Mouse (Mus musculus): ENCODE measurements at regions not wholly inside any gene's neighbourhood (a gene's known extent, or its start where the extent isn't known, plus 50 kb on each side); places are given as distances from the start of the nearest gene placed in this dataset.

GRCm38 (mm10) chr11:114261959-114262358 is 195.1 kb upstream of the Sdk2 start:
- DNase-seq, result no peak

GRCm38 (mm10) chr11:114258218-114258617 is 191.4 kb upstream of the Sdk2 start:
- no peak for DNase-seq

GRCm38 (mm10) chr11:114257756-114258155 is 190.9 kb upstream of the Sdk2 start:
- no peak for DNase-seq

- no peak for DNase-seq
Measured at GRCm38 (mm10) chr11:114257061-114257460, 190.2 kb upstream of the Sdk2 start.

DNA sequence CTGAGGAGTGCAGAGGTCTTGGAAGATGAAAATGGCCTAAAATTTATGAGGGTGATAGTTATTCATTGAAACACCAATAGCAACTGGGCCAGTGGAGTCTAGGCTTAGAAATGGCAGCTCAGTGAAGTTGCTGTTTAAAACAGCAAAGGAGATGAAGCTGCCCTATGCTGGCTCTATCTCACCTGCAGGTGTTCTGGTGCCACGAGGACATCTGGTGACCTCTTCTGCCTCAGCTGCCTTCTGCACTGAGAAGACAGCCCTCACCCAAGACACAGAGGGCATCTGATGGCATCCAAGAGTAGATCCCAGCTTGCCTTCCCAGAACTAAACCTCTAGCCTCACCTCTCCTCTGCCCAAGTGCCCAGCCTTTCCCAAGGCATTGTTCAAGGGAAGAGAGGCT is 187.5 kb upstream of the Sdk2 start:
- DNase-seq, result no peak

GRCm38 (mm10) chr11:114251614-114252013 is 184.8 kb upstream of the Sdk2 start:
- no peak for DNase-seq

DNA sequence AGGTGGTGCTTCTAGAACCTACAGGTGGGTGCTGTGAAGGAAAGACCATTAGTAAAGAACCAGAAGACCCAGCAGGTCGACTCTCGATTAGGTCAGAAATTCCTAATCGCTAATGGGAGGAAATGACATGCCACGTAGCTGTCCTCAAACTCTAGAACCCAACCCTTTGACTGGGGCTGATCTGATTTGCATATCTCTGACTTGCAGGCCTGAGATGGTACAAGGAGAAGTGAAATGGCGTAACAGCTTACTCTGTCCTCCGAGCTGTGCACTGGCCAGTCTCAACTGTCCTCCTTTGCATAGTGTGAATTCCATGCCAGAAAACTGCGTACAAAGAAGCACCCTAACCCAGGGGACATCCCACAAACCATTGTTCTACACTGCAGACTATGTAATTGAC is 182.4 kb upstream of the Sdk2 start:
- no peak for DNase-seq

GRCm38 (mm10) chr11:114248261-114248898 is 181.5 kb upstream of the Sdk2 start:
- DNase-seq, result peak; percentile 13

GRCm38 (mm10) chr11:114239311-114239803 is 172.5 kb upstream of the Sdk2 start:
- no peak for DNase-seq

- no peak for DNase-seq
Measured at GRCm38 (mm10) chr11:114238801-114239200, 172.0 kb upstream of the Sdk2 start.

- no peak for DNase-seq
Measured at GRCm38 (mm10) chr11:114238316-114238715, 171.5 kb upstream of the Sdk2 start.

- DNase-seq, result no peak
Measured at GRCm38 (mm10) chr11:114234542-114234910, 167.7 kb upstream of the Sdk2 start.

DNA sequence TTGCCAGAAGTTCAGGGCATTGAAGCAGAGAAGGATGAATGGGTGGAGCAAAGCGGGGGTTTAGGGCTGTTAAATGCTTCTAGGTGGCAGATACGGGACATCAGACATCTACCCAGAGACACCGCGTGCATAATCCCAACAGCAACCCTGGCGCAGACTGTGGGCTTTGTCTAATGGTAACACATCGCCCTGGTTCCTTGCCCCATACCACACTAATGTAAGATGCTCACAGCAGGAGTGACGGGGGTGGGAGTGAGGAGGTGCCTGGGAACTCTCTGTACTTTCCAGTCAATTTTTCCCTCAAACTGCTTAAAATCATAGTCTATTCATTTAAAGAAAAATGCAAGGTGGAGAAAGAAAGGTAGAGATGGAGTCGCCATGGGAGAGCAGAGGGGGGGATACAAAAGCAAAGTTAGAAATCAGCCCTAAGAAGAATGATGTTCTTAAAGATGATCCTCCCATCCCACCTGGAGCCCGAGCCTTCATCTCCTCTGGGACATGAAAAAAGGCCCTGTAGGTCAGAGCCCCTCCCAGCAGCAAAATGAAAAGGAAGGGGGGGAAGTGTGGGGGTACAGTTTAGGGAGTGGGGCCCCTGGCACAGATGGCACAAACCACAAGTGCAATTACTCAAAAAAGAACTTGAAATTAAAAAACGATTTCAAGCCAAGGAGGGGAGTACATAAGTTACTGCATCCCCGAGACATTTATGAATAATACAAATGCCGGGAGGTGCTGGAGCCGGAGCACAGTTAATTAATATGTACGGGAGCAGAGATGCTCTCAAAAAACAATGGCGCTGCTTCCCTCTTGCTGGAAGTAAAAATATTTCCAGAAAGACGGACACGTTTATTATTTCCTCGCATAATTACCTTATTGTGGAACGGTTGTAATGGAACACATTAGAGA is 167.0 kb upstream of the Sdk2 start:
- DNase-seq, result no peak

GRCm38 (mm10) chr11:114231841-114232240 is 165.0 kb upstream of the Sdk2 start:
- peak; percentile 36 for DNase-seq

DNA sequence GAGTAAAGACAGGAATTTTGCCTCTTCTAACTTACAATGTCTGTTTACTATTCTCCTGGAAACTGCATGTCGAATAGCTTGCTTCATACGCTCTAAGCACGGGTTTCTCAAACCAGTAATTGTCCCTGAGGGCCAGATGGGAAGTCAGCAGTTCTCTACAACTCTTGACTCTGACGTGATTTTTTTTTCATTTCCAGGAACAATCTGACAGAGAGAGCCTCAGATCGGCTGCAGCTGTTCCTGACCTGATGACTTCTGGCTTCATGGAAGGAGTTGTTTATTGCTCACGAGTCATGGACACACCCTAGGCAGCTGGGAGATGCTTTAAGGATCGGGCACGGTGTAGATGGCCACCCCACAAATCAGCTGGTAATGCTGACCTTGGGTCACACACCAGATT is 162.9 kb upstream of the Sdk2 start:
- peak; percentile 61 for DNase-seq

- no peak for DNase-seq
Measured at GRCm38 (mm10) chr11:114229196-114229595, 162.3 kb upstream of the Sdk2 start.

DNA sequence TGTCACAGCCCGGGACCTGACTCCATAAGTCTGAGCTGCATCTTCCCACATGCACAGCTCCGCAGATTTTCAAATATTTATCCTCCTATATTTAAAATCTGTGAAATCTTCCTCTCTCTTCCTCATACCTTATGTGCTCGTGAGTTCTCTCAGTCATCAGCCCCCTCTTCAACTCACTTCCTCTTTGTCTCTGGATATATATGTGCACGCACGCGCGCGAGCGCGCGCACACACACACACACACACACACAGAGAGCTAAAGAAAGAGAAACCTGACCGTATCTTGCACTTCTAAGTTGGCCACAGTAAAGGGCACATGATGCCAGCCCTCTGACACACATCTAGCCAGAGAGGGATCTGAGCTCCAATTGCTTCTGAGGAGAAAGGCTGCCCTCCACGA is 159.7 kb upstream of the Sdk2 start:
- no peak for DNase-seq

- no peak for DNase-seq
Measured at GRCm38 (mm10) chr11:114224706-114225105, 157.9 kb upstream of the Sdk2 start.

GRCm38 (mm10) chr11:114223061-114223460 is 156.2 kb upstream of the Sdk2 start:
- DNase-seq, result no peak

DNA sequence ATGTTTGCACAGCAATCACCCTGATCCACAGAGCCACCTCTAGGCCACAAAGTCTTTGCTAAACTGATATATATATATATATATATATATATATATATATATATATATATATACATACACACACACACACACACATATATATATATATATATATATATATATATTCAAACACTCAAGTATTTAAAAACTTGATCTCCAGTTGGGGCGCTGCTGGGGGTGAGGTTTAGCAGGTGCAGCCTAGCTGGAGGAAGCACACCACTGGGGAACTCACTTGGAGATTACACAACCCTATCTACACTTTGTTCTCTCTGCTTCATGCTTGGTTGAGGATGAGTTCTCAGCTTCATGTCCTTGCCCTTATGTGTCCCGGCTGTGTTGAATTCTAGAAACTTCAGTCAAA is 153.6 kb upstream of the Sdk2 start:
- DNase-seq, result no peak

DNA sequence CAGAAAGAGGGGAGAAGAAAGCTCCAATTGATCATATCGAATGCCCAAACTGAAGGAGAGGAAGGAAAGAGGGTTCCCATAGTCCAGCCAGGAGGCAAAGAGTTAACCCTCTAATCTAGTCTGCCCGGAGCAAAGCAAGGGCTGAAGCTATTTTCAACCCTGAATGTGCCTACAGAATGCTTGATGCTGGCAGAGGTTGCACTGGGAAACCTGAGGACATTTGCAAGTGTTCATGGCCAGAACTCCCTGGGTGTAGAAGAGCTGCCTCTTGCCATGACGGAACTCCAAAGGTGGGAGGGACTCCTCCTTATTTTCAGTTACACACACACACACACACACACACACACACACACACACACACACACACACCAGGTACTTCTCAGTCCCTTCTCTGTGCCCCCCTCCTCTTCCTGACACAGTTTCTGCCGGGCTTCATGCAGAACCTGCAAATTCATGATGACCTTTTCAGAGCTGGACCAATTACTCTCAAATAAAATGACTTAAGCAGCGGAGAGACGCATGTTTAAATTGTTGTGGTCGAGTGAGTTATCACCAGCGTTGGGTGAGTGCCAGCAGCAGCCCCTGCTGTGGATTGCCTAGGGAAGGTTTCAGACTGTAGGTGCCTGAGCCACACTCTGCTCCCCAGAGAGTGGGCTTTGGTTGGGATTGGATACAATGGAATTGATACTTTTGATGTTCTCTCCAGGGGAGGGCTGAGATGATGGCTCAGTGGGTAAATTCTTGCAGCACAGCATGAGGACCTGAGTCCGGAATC is 152.1 kb upstream of the Sdk2 start:
- no peak for DNase-seq

- DNase-seq, result no peak
Measured at GRCm38 (mm10) chr11:114217245-114217757, 150.5 kb upstream of the Sdk2 start.

- no peak for DNase-seq
Measured at GRCm38 (mm10) chr11:114216493-114216892, 149.6 kb upstream of the Sdk2 start.
